Mouse (Mus musculus): ENCODE data around the gene Ccdc62. TPM values are rescaled to one million over a fixed set of nuclear protein-coding genes. Genes with fewer than 3 reads are reported as not detected.

Ccdc62 gene
- polyA plus RNA-seq, 1 experiment from 2014 or later = 7.8 TPM

DNA sequence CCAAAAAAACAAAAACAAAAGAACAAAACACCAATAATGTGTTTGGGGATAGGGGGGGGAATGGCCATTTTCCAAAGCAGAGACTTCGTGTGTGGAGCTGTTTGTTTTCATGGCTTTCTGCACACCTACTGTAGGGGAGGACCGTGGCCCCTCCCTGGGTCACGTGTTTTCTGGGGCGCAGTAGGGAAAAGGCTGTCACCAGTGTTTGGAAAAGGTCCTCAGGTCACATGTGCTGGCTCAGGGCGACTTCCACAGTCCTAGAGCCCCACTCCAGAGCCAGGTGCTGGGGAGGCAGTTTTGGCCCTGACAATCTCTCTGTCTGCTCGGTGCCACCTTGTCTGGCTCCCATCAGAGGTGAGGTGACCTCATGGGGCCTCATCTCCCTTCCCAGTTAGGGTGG, 64.9 kb downstream of the Ccdc62 start:
- H3K9me3 ChIP-seq = no peaks in the 10 kb centered on the region
- ATAC-seq (ENCODE audit: insufficient number of reproducible peaks, insufficient read depth, low FRiP score, low TSS enrichment) = no peak
- no peak overlapping the region for H3K4me2 ChIP-seq (replicated peaks)
- H3K27ac ChIP-seq = no peak overlapping the region
- H3K9ac ChIP-seq = no peak overlapping the region
- H3K27me3 ChIP-seq = no peaks in the 10 kb centered on the region
- no peak overlapping the region for H3K4me3 ChIP-seq
- WGBS = 72% methylated on average over 6 of the region's 6 CpGs
- peaks cover 2% of the 10 kb centered on the region; the same call in 1 of the 2 replicates for H3K4me1 ChIP-seq
- no peaks in the 10 kb centered on the region for H3K36me3 ChIP-seq

DNA sequence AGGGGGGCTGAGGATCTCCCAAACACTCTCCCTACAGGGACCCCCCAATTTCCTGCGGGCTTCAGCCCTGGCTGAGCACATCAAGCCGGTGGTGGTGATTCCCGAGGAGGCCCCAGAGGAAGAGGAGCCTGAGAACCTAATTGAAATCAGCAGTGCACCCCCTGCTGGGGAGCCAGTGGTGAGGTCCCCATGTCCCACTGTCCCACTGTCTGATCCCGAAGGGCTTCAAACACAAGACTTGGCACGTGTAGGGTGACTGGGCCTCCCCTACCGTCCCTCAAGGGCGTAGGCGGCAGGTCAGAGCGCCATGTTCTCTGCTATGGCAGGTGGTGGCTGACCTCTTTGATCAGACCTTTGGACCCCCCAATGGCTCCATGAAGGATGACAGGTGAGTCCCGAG, 65.7 kb downstream of the Ccdc62 start:
- Histone ChIP-seq H3K36me3 (no peaks in the 10 kb centered on the region), H3K27me3 (no peaks in the 10 kb centered on the region), H3K27ac (no peak overlapping the region), H3K9me3 (no peaks in the 10 kb centered on the region), H3K4me2 (replicated peaks) (no peak overlapping the region), H3K9ac (no peak overlapping the region), H3K4me3 (no peak overlapping the region), H3K4me1 (peaks cover 2% of the 10 kb centered on the region; the same call in 1 of the 2 replicates)
- 82% methylated on average over 10 of the region's 10 CpGs for WGBS
- ATAC-seq (ENCODE audit: insufficient number of reproducible peaks, insufficient read depth, low FRiP score, low TSS enrichment) = no peak

- H3K27ac ChIP-seq = no peak overlapping the region
- no peaks in the 10 kb centered on the region for H3K27me3 ChIP-seq
Measured at GRCm38 (mm10) chr5:123996695-123997094, 66.2 kb downstream of the Ccdc62 start.

GRCm38 (mm10) chr5:123997211-123997751, 66.8 kb downstream of the Ccdc62 start:
- H3K4me1 ChIP-seq = peaks cover 2% of the 10 kb centered on the region; the same call in 1 of the 2 replicates
- H3K27ac ChIP-seq = no peak overlapping the region
- ATAC-seq (ENCODE audit: insufficient number of reproducible peaks, insufficient read depth, low FRiP score, low TSS enrichment) = no peak
- no peaks in the 10 kb centered on the region for H3K9me3 ChIP-seq
- H3K4me3 ChIP-seq = no peak overlapping the region
- H3K27me3 ChIP-seq = no peaks in the 10 kb centered on the region
- no peak overlapping the region for H3K9ac ChIP-seq
- 85% methylated on average over 24 of the region's 24 CpGs for WGBS
- H3K36me3 ChIP-seq = no peaks in the 10 kb centered on the region
- H3K4me2 ChIP-seq (replicated peaks) = no peak overlapping the region

More at GRCm38 (mm10) chr5:123996695-123997094, 66.2 kb downstream of the Ccdc62 start:
- WGBS = 82% methylated on average over 14 of the region's 14 CpGs
- H3K4me3 ChIP-seq = no peak overlapping the region
- no peaks in the 10 kb centered on the region for H3K9me3 ChIP-seq
- no peaks in the 10 kb centered on the region for H3K36me3 ChIP-seq
- ATAC-seq (ENCODE audit: insufficient number of reproducible peaks, insufficient read depth, low FRiP score, low TSS enrichment) = no peak
- H3K4me1 ChIP-seq = peaks cover 2% of the 10 kb centered on the region; the same call in 1 of the 2 replicates
- H3K4me2 ChIP-seq (replicated peaks) = no peak overlapping the region
- no peak overlapping the region for H3K9ac ChIP-seq

GRCm38 (mm10) chr5:123997811-123998210, 67.3 kb downstream of the Ccdc62 start:
- H3K27ac ChIP-seq = no peak overlapping the region

GRCm38 (mm10) chr5:123998370-123998769, 67.9 kb downstream of the Ccdc62 start:
- Histone ChIP-seq H3K9me3 (no peaks in the 10 kb centered on the region), H3K4me2 (replicated peaks) (no peak overlapping the region), H3K4me1 (peaks cover 2% of the 10 kb centered on the region; the same call in 1 of the 2 replicates), H3K27ac (no peak overlapping the region), H3K9ac (no peak overlapping the region), H3K4me3 (no peak overlapping the region), H3K36me3 (no peaks in the 10 kb centered on the region), H3K27me3 (no peaks in the 10 kb centered on the region)
- ATAC-seq (ENCODE audit: insufficient number of reproducible peaks, insufficient read depth, low FRiP score, low TSS enrichment) = no peak
- 82% methylated on average over 10 of the region's 10 CpGs for WGBS

More at GRCm38 (mm10) chr5:123997811-123998210, 67.3 kb downstream of the Ccdc62 start:
- Histone ChIP-seq H3K4me2 (replicated peaks) (no peak overlapping the region), H3K4me1 (peaks cover 2% of the 10 kb centered on the region; the same call in 1 of the 2 replicates), H3K4me3 (no peak overlapping the region), H3K9me3 (no peaks in the 10 kb centered on the region), H3K27me3 (no peaks in the 10 kb centered on the region), H3K9ac (no peak overlapping the region), H3K36me3 (no peaks in the 10 kb centered on the region)
- WGBS = 83% methylated on average over 16 of the region's 16 CpGs
- ATAC-seq (ENCODE audit: insufficient number of reproducible peaks, insufficient read depth, low FRiP score, low TSS enrichment) = no peak

DNA sequence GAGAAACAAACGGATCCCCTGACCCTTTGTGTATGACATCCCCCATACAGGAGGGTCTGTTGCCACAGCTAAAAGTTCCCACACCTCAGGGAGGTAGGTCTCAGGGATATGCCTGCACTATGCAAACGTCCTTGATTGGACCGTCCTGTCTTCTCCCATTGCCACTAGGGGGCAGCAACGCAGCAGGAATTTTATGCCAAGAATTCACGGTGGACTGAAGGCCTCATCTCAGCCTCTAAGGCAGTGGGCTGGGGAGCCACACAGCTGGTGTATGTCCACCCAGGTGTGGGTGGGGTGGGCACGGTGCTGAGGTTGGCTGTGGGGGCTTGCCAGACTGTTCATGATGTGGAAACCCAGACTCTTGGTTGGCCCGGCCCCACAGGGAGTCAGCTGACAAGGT, 70.3 kb downstream of the Ccdc62 start:
- Histone ChIP-seq H3K9ac (no peak overlapping the region), H3K4me2 (replicated peaks) (no peak overlapping the region), H3K4me3 (no peak overlapping the region), H3K9me3 (no peaks in the 10 kb centered on the region), H3K27ac (no peak overlapping the region), H3K4me1 (peaks cover 2% of the 10 kb centered on the region; the same call in 1 of the 2 replicates), H3K36me3 (peaks cover 16% of the 10 kb centered on the region), H3K27me3 (no peaks in the 10 kb centered on the region)
- WGBS = 10% methylated on average over 7 of the region's 7 CpGs
- peak; percentile 66 for ATAC-seq (ENCODE audit: insufficient number of reproducible peaks, insufficient read depth, low FRiP score, low TSS enrichment)

DNA sequence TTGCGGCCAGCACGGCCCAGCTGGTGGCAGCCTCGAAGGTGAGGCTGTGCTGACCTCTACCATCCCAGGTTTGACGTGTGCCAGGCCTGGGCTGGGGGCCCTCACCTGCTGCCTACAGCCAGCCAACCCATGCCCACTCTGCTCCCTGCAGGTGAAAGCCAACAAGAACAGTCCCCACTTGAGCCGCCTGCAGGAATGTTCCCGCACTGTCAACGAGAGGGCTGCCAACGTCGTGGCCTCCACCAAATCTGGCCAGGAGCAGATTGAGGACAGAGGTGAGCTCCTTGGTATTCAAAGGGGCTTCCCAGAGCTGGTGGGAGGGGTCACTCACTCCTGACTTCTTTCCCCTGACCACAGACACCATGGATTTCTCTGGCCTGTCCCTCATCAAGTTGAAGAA, 70.8 kb downstream of the Ccdc62 start:
- H3K4me1 ChIP-seq = no peaks in the 10 kb centered on the region; the same call in 1 of the 2 replicates
- H3K4me3 ChIP-seq = no peak overlapping the region
- peaks cover 21% of the 10 kb centered on the region for H3K36me3 ChIP-seq
- H3K9ac ChIP-seq = no peak overlapping the region
- 62% methylated on average over 9 of the region's 9 CpGs for WGBS
- ATAC-seq (ENCODE audit: insufficient number of reproducible peaks, insufficient read depth, low FRiP score, low TSS enrichment) = no peak
- no peaks in the 10 kb centered on the region for H3K27me3 ChIP-seq
- H3K4me2 ChIP-seq (replicated peaks) = no peak overlapping the region
- no peaks in the 10 kb centered on the region for H3K9me3 ChIP-seq
- H3K27ac ChIP-seq = no peak overlapping the region

- no peaks in the 10 kb centered on the region for H3K4me1 ChIP-seq
- no peak overlapping the region for H3K9ac ChIP-seq
- WGBS = 96% methylated on average over 2 of the region's 2 CpGs
- no peak for ATAC-seq (ENCODE audit: insufficient number of reproducible peaks, insufficient read depth, low FRiP score, low TSS enrichment)
- no peaks in the 10 kb centered on the region for H3K27me3 ChIP-seq
- no peak overlapping the region for H3K4me2 ChIP-seq (replicated peaks)
- H3K27ac ChIP-seq = no peak overlapping the region
- no peaks in the 10 kb centered on the region for H3K9me3 ChIP-seq
- H3K4me3 ChIP-seq = no peak overlapping the region
- H3K36me3 ChIP-seq = peaks cover 37% of the 10 kb centered on the region
Measured at GRCm38 (mm10) chr5:124002876-124003275, 72.4 kb downstream of the Ccdc62 start.

DNA sequence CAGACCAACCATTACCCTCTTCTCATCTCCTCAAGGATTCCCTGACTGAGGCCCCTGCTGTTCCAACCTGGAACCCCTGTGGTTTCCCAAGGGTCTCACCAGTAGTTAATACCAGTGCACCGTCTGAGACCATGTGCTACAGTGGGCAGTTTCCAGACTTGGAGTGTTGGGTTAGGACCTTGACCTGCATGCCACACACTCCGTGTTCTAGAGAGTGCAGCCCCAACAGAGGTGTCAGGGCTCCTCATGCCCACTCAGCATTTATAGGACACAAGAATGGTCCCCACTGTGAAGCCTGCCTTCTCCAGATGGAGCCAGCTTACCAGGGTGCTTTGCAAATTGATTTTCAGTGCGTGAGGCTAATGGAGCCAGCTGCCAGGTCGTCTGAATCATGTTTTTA, 72.9 kb downstream of the Ccdc62 start:
- WGBS = 68% methylated on average over 4 of the region's 4 CpGs
- H3K4me3 ChIP-seq = no peak overlapping the region

DNA sequence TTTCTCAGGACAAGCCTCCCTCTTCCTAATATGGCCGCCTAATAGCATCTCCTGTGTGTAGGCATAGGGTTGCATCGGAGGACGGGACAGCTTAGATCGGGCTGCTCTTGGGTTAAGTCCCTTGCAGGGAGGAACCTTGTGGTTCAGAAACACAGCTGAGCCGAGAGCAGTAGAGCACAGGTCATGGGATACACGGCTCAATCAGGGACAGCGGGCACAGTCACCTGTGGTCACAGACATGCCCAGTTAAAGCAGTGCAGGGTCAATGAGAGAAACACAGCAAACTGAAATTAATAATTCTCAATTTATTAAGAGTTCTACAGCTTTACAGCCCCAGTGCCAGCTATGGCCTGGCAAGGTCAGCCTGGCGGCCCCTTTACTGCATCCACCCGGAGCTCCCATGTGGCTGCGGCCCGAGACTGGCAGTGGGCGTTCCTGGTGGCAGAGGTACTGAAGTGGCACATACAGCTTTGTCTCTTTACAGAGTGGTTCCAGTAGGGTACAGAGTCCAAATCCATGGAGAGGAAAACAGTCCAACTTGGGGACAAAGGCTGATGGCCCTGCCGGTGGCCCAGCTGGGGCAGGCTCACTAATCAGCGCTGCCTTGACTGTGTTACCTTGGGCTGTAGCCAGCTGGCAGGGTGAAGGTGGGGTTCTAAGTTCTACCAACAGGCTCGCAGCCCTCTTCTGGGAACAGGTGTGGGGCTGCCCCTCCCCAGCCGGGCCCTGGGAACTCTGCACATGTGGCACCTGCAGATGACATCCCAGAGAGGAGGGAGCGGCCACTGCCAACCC, 74.1 kb downstream of the Ccdc62 start:
- Histone ChIP-seq H3K27me3 (no peaks in the 10 kb centered on the region), H3K36me3 (peaks cover 51% of the 10 kb centered on the region), H3K9ac (no peak overlapping the region), H3K4me3 (no peak overlapping the region), H3K4me1 (no peaks in the 10 kb centered on the region), H3K27ac (no peak overlapping the region), H3K4me2 (replicated peaks) (no peak overlapping the region), H3K9me3 (no peaks in the 10 kb centered on the region)
- 91% methylated on average over 17 of the region's 17 CpGs for WGBS
- no peak for ATAC-seq (ENCODE audit: insufficient number of reproducible peaks, insufficient read depth, low FRiP score, low TSS enrichment)

More for the DNA sequence above, 72.9 kb downstream of the Ccdc62 start:
- Histone ChIP-seq H3K4me1 (no peaks in the 10 kb centered on the region), H3K9ac (no peak overlapping the region), H3K36me3 (peaks cover 42% of the 10 kb centered on the region), H3K9me3 (no peaks in the 10 kb centered on the region), H3K4me2 (replicated peaks) (no peak overlapping the region), H3K27me3 (no peaks in the 10 kb centered on the region), H3K27ac (no peak overlapping the region)
- ATAC-seq (ENCODE audit: insufficient number of reproducible peaks, insufficient read depth, low FRiP score, low TSS enrichment) = no peak

- H3K27ac ChIP-seq = no peak overlapping the region
- ATAC-seq (ENCODE audit: insufficient number of reproducible peaks, insufficient read depth, low FRiP score, low TSS enrichment) = no peak
- no peak overlapping the region for H3K4me3 ChIP-seq
- H3K27me3 ChIP-seq = no peaks in the 10 kb centered on the region
- no peaks in the 10 kb centered on the region for H3K9me3 ChIP-seq
- peaks cover 57% of the 10 kb centered on the region for H3K36me3 ChIP-seq
- no peak overlapping the region for H3K4me2 ChIP-seq (replicated peaks)
- no peaks in the 10 kb centered on the region for H3K4me1 ChIP-seq
- no peak overlapping the region for H3K9ac ChIP-seq
- WGBS = 95% methylated on average over 15 of the region's 15 CpGs
Measured at GRCm38 (mm10) chr5:124005151-124005500, 74.6 kb downstream of the Ccdc62 start.
